Mouse (Mus musculus) hindbrain, embryonic 13.5 days (tissue): ENCODE measurements around the gene Tedc1. TPM values are rescaled to one million over a fixed set of nuclear protein-coding genes. Genes with fewer than 3 reads are reported as not detected.

Source experiments
- ATAC-seq: fragments of 200-750 bp; cut with Nextera tagmentation; 2 replicates; pipeline ENCODE4 v1.8.0; 2017; ENCODE audit warnings: moderate TSS enrichment; ENCODE audit not compliant: low FRiP score
- H3K27ac ChIP-seq: fragments of 300-500 bp; sonication (generic); 2 replicates; pipeline ENCODE4 v1.5.1; 2015; ENCODE audit warnings: inconsistent platforms, mild to moderate bottlenecking, moderate library complexity
- H3K27me3 ChIP-seq: fragments of 300-500 bp; sonication (generic); 2 replicates; pipeline ENCODE4 v1.6.1; 2015; ENCODE audit warnings: mild to moderate bottlenecking, inconsistent platforms
- H3K36me3 ChIP-seq: fragments of 300-500 bp; sonication (generic); 2 replicates; pipeline ENCODE4 v1.6.1; 2015; ENCODE audit warnings: mild to moderate bottlenecking, inconsistent platforms
- H3K4me1 ChIP-seq: fragments of 300-500 bp; sonication (generic); replicated peaks from 2 replicates; pipeline ENCODE4 v1.6.1; 2015; ENCODE audit warnings: inconsistent platforms
- H3K4me2 ChIP-seq: fragments of 300-500 bp; sonication (generic); 2 replicates; pipeline ENCODE4 v1.6.1; 2015; ENCODE audit warnings: inconsistent platforms, mild to moderate bottlenecking, moderate library complexity
- H3K4me3 ChIP-seq: fragments of 300-500 bp; sonication (generic); 2 replicates; pipeline ENCODE4 v1.5.1; 2015; ENCODE audit warnings: mild to moderate bottlenecking, inconsistent platforms
- H3K9ac ChIP-seq: fragments of 300-500 bp; sonication (generic); 2 replicates; pipeline ENCODE4 v1.6.1; 2015; ENCODE audit warnings: mild to moderate bottlenecking, inconsistent platforms
- H3K9me3 ChIP-seq: fragments of 300-500 bp; sonication (generic); 2 replicates; pipeline ENCODE4 v1.6.1; 2016; ENCODE audit warnings: inconsistent platforms
- WGBS: fragments of 180-500 bp; shearing (Covaris S2); methylation state at CpG from one replicate; pipeline ENCODE4 v1.1.7; 2015; 5-methylcytosine and 5-hydroxymethylcytosine counted together
- polyA plus RNA-seq: library from polyadenylated mRNA; unstranded; fragments of >200 nt; fragmentation: Nextera tagmentation; extraction: Ambion mirVana; gene quantifications from 2 replicates; pipeline ENCODE4 v1.2.1, GENCODE M21; 2015

Tedc1 gene
- polyA plus RNA-seq, 1 experiment from 2014 or later, result 19.9 TPM

DNA sequence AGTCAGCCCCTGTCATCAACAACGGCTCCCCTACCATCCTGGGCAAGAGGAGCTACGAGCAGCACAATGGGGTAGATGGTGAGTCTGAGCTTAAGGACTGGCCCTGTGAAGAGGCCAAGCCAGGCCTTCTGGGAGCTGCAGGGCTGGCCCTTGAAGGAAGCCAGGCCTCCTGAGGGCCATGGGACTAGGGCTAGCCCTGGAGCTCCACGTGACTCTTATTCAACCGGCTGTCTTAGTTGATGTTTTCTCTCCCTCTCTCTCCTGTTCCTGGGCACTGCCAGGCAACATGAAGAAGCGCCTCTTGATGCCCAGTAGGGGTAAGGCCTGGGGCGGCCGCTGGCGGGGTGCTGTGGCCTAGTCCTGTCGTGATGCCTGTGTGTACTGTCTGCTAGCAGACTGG lies 23.0 kb upstream of the Tedc1 start:
- Histone ChIP-seq H3K9ac (no peak overlapping the region), H3K36me3 (peaks cover 100% of the 10 kb centered on the region), H3K27ac (no peak overlapping the region), H3K9me3 (no peaks in the 10 kb centered on the region), H3K4me2 (no peak overlapping the region), H3K27me3 (no peaks in the 10 kb centered on the region), H3K4me1 (peaks cover under 1% of the 10 kb centered on the region), H3K4me3 (no peak overlapping the region)
- no peak for ATAC-seq
- WGBS, result 93% methylated on average over 9 of the region's 9 CpGs

DNA sequence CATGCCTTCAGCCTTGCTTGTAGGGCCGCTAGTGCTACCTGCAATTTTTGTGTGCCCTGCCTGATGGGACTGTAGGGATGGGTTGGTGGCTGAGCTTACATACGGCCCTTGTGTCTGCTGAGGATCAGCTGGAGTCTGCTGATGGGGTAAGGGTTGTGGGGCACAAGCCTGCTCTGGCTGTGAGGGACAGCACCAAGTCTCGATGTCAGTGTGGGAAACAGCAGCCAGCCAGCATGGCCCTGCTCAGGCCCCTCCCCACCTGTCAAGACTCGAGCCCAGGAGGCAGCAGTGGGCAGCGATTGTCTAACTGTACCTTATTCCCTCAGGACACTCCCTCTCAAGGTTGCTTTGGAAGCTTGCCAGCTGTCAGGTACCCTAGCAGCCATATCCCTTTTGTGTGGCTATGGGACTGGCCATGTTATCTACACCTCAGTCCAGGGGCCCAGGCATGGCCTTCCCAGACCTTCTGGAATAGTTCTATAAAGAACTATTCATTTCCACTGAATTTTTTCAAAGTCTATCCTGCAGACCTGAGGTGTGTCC lies 22.3 kb upstream of the Tedc1 start:
- no peak overlapping the region for H3K9ac ChIP-seq
- WGBS, result 84% methylated on average over 5 of the region's 5 CpGs
- no peaks in the 10 kb centered on the region for H3K27me3 ChIP-seq
- H3K4me3 ChIP-seq, result no peak overlapping the region
- no peak overlapping the region for H3K4me2 ChIP-seq
- peaks cover 7% of the 10 kb centered on the region for H3K4me1 ChIP-seq
- ATAC-seq, result no peak
- H3K36me3 ChIP-seq, result peaks cover 99% of the 10 kb centered on the region
- H3K9me3 ChIP-seq, result no peaks in the 10 kb centered on the region
- no peak overlapping the region for H3K27ac ChIP-seq

- no peaks in the 10 kb centered on the region for H3K27me3 ChIP-seq
- H3K4me2 ChIP-seq, result no peak overlapping the region
- ATAC-seq, result no peak
- WGBS, result 91% methylated on average over 4 of the region's 4 CpGs
- peaks cover 93% of the 10 kb centered on the region for H3K36me3 ChIP-seq
- peaks cover 13% of the 10 kb centered on the region for H3K4me1 ChIP-seq
- H3K9ac ChIP-seq, result no peak overlapping the region
- no peak overlapping the region for H3K27ac ChIP-seq
- no peaks in the 10 kb centered on the region for H3K9me3 ChIP-seq
- H3K4me3 ChIP-seq, result no peak overlapping the region
Observed at GRCm38 (mm10) chr12:113134502-113134901, 21.7 kb upstream of the Tedc1 start.

- H3K4me1 ChIP-seq, result peaks cover 19% of the 10 kb centered on the region
- 95% methylated on average over 7 of the region's 7 CpGs for WGBS
- no peak overlapping the region for H3K4me2 ChIP-seq
- no peaks in the 10 kb centered on the region for H3K27me3 ChIP-seq
- H3K4me3 ChIP-seq, result no peak overlapping the region
- no peaks in the 10 kb centered on the region for H3K9me3 ChIP-seq
- H3K9ac ChIP-seq, result peak overlapping the region; percentile 35; the same call in 1 of the 2 replicates
- no peak overlapping the region for H3K27ac ChIP-seq
- peaks cover 84% of the 10 kb centered on the region for H3K36me3 ChIP-seq
- no peak for ATAC-seq
Observed at GRCm38 (mm10) chr12:113135401-113135800, 20.8 kb upstream of the Tedc1 start.

DNA sequence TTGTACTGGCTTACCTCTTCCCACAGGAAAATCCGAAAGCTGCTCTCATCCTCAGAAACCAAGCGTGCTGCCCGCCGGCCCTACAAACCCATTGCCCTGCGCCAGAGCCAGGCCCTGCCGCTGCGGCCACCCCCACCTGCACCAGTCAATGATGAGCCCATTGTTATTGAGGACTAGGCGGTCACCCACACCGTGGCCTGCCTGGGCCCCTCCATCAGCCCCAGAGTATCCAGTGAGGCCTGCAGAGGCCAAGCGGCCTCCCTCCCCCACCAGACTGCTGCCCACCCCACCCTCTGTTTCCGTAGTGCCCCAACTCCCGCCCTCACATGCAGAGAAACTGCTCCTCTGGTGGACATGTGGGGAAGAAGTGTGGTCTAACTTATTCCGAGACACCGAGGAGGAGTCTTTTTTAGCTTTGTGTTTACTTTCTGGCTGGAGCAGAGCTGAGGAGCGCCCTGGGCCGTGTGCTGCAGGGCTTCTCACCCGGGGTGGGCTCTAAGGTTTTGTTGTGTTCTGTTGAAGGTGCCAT lies 19.7 kb upstream of the Tedc1 start:
- Histone ChIP-seq H3K4me1 (peaks cover 30% of the 10 kb centered on the region), H3K9ac (no peak overlapping the region), H3K9me3 (no peaks in the 10 kb centered on the region), H3K27me3 (no peaks in the 10 kb centered on the region), H3K27ac (no peak overlapping the region), H3K4me2 (no peak overlapping the region), H3K36me3 (peaks cover 72% of the 10 kb centered on the region), H3K4me3 (no peak overlapping the region)
- no peak for ATAC-seq
- 81% methylated on average over 17 of the region's 17 CpGs for WGBS

DNA sequence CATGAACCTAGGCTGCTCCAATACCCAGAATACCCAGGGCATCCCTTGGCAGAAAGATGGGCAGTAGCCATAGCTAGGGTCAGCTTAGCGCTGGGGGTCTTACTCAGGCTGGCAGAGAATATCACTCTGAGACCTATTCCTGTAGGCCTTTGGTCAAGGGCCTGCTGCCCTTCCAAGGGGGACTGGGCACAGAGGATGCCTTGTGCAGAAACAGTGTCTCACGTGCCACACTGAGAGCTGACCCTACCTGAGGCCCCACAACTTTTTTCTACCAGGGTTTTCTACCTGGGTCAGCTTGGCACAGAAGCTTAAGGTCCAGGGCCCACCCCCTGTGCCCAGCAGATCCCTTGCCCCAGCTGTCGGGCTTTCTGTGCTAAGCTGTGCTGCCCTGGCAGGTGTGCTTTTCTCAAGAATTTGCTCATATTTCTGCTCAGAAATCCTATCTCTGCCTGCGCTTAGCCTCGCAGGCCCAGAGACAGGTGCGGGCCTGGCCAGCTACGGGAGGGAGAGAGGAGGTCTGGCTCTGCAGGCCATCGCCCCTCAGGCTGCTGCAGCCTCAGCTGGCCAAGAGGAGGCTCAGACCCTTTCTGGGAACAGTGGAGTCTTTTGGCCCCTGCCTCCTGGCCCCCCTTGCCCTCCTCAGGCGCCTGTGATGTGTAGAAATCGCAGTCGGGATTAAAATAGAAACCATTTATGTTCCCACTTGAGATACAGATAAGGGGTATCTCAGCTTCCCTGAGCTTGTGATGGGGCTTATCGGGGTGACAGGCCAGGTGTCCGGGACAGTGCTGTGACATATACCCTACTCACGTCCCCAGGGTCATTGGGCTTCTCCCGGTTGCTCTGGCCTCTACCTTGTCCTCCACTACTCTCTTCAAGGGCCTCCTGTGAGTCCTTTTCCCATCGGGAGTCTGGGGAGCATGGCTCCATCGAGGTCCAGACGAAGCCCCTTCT lies 18.7 kb upstream of the Tedc1 start:
- ATAC-seq, result no peak
- Histone ChIP-seq H3K4me2 (no peak overlapping the region), H3K36me3 (peaks cover 62% of the 10 kb centered on the region), H3K4me3 (no peak overlapping the region), H3K27ac (no peak overlapping the region), H3K9ac (peak overlapping the region; percentile 7; the same call in 1 of the 2 replicates), H3K4me1 (peaks cover 39% of the 10 kb centered on the region), H3K9me3 (no peaks in the 10 kb centered on the region), H3K27me3 (no peaks in the 10 kb centered on the region)
- 89% methylated on average over 18 of the region's 18 CpGs for WGBS

DNA sequence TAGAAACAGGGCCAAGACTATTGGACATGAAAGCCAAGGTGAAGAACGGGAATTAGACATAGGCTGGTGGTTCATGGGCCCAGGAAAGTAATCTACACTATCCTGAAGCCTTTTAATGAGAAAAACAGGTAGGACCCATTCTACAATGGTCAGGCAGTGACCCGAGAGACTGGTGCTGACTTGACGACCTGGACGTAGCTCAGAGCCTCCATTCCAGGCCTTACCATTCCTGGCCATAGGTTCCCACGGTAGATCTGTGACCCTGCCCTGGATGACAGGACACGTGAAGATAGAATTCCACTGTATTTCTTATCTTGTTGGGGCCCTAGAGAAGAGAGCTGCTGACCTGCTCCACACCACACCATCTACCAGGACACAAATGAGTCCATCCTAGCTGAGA lies 17.9 kb upstream of the Tedc1 start:
- Histone ChIP-seq H3K36me3 (peaks cover 55% of the 10 kb centered on the region), H3K9ac (peak overlapping the region; percentile 82; the same call in 1 of the 2 replicates), H3K4me2 (no peak overlapping the region), H3K27me3 (no peaks in the 10 kb centered on the region), H3K9me3 (no peaks in the 10 kb centered on the region), H3K4me1 (peaks cover 47% of the 10 kb centered on the region), H3K27ac (peak overlapping the region; percentile 89; the same call in 1 of the 2 replicates), H3K4me3 (no peak overlapping the region)
- no peak for ATAC-seq
- 82% methylated on average over 6 of the region's 6 CpGs for WGBS

- H3K36me3 ChIP-seq, result peaks cover 55% of the 10 kb centered on the region
Observed at GRCm38 (mm10) chr12:113138901-113139864, 17.0 kb upstream of the Tedc1 start.

GRCm38 (mm10) chr12:113139908-113140615 lies 16.2 kb upstream of the Tedc1 start, which contains the start of gene Crip2:
Crip2 (plus strand) TSS chr12:113140236.
- under 1% methylated on average over 68 of the region's 68 CpGs for WGBS
- Histone ChIP-seq H3K36me3 (peaks cover 55% of the 10 kb centered on the region), H3K4me1 (peaks cover 56% of the 10 kb centered on the region)

More at GRCm38 (mm10) chr12:113138901-113139864, 17.0 kb upstream of the Tedc1 start:
- peak overlapping the region; percentile 89 for H3K27ac ChIP-seq
- no peaks in the 10 kb centered on the region for H3K9me3 ChIP-seq
- peak overlapping the region; percentile 66 for H3K4me3 ChIP-seq
- H3K4me1 ChIP-seq, result peaks cover 52% of the 10 kb centered on the region
- H3K4me2 ChIP-seq, result peak overlapping the region; percentile 73
- H3K27me3 ChIP-seq, result no peaks in the 10 kb centered on the region
- WGBS, result 31% methylated on average over 11 of the region's 11 CpGs
- peak overlapping the region; percentile 82 for H3K9ac ChIP-seq
- peak; percentile 1; the same call in 1 of the 2 replicates for ATAC-seq

DNA sequence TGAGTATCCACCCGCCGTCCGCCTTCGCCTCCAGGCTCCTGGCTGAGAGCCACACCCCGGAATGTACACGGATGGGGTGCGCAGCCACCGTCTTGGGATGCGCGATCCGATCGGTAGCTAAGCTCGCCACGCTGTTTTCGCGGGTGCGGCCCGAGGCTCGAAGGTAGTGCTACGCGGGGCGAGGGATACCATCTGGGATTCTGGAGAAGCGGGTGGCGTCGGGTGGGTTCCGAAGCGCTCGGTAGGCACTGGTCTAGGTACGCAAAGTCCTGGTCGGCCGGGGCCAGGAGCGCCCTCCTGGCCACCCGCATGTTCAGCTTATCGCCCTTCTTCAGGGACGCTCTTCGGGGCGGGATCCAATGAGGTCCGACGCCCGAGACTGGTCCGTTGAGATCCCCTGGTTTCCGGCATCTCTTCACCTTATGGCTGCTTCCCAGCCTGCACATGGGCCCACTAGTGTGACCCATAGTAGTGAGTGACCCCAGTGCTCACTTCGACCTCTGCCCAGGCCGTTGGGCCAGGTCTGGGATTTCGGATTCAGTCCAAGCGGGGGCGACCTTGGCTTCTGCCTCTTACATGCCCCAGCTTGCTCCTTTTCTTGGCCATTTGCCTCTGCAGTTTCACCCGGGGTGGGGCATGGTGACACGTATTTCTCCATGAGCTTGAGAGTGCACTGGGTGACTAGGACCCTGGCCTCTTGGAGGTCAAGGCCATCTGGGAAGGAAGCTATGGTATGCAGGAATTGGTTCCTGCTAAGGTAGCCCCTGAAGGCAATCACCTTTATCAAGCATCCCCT lies 15.4 kb upstream of the Tedc1 start:
- ATAC-seq, result no peak; the same call in 1 of the 2 replicates
- no peaks in the 10 kb centered on the region for H3K9me3 ChIP-seq
- H3K36me3 ChIP-seq, result peaks cover 55% of the 10 kb centered on the region
- peak overlapping the region; percentile 73 for H3K4me2 ChIP-seq
- 1% methylated on average over 49 of the region's 49 CpGs for WGBS
- H3K27ac ChIP-seq, result peak overlapping the region; percentile 89
- H3K4me1 ChIP-seq, result peaks cover 59% of the 10 kb centered on the region
- H3K9ac ChIP-seq, result peak overlapping the region; percentile 82
- peak overlapping the region; percentile 66 for H3K4me3 ChIP-seq
- 0 out of 2 replicates have a peak, but pooled peaks cover 2% of the 10 kb centered on the region for H3K27me3 ChIP-seq

More at GRCm38 (mm10) chr12:113139908-113140615, 16.2 kb upstream of the Tedc1 start, which contains the start of gene Crip2:
- H3K4me2 ChIP-seq, result peak within 1 kb of the TSS; percentile 73
- peak within 1 kb of the TSS; percentile 66 for H3K4me3 ChIP-seq
- ATAC-seq, result peak; percentile 86
- no peaks in the 10 kb centered on the region for H3K27me3 ChIP-seq
- H3K9me3 ChIP-seq, result no peaks in the 10 kb centered on the region
- H3K9ac ChIP-seq, result peak within 1 kb of the TSS; percentile 82
- peak within 1 kb of the TSS; percentile 89 for H3K27ac ChIP-seq
